Mouse (Mus musculus) embryonic fibroblast, embryonic 13.5 days (primary cell): ENCODE data around the gene Cc2d2a. TPM values are rescaled to one million over a fixed set of nuclear protein-coding genes. Genes with fewer than 3 reads are reported as not detected.

Source experiments
- H3K27ac ChIP-seq: 2 replicates; pipeline ENCODE4 v1.5.1; 2012; ENCODE audit warnings: low read length, control low read depth, inconsistent platforms; ENCODE audit not compliant: insufficient read depth
- H3K4me1 ChIP-seq: 2 replicates; pipeline ENCODE4 v1.6.1; 2011; ENCODE audit warnings: low read length; ENCODE audit not compliant: control insufficient read depth, insufficient read depth
- H3K4me3 ChIP-seq: 2 replicates; pipeline ENCODE4 v1.5.1; 2011; ENCODE audit warnings: mild to moderate bottlenecking, control low read depth, low read length; ENCODE audit not compliant: insufficient read depth
- CTCF ChIP-seq: IDR thresholded peaks from 2 replicates; pipeline ENCODE4 v1.5.1; 2011; ENCODE audit warnings: mild to moderate bottlenecking, control low read depth, low read length, moderate library complexity, borderline replicate concordance; ENCODE audit not compliant: insufficient read depth
- POLR2A ChIP-seq: IDR thresholded peaks from 2 replicates; pipeline ENCODE4 v1.6.1; 2011; ENCODE audit warnings: low read depth, mild to moderate bottlenecking, control low read depth, low read length, moderate library complexity
- polyA plus RNA-seq: library from polyadenylated mRNA; stranded (reverse); fragments of >200 nt; gene quantifications from 2 replicates; pipeline ENCODE4 v1.2.4, GENCODE M21; 2011; ENCODE audit warnings: low read depth; ENCODE audit not compliant: missing spikeins, insufficient read length

Gene Cc2d2a
- polyA plus RNA-seq, 1 experiment = 16.2 TPM

- Histone ChIP-seq H3K4me1 (peaks cover 5% of the 10 kb centered on the region; the same call in 1 of the 2 replicates), H3K4me3 (no peak overlapping the region), H3K27ac (no peak overlapping the region)
- TF ChIP-seq POLR2A (no peak), CTCF (no peak)
Measured at GRCm38 (mm10) chr5:43665144-43665543, 3.0 kb downstream of the Cc2d2a start.

GRCm38 (mm10) chr5:43669118-43669645, 7.0 kb downstream of the Cc2d2a start:
- H3K4me3 ChIP-seq = no peak overlapping the region
- H3K4me1 ChIP-seq = peaks cover 2% of the 10 kb centered on the region; the same call in 1 of the 2 replicates
- no peak for TF ChIP-seq POLR2A
- no peak for TF ChIP-seq CTCF
- H3K27ac ChIP-seq = no peak overlapping the region

GRCm38 (mm10) chr5:43672177-43672911, 10.2 kb downstream of the Cc2d2a start:
- TF ChIP-seq POLR2A (peak; percentile 46), CTCF (no peak)
- Histone ChIP-seq H3K4me3 (peak overlapping the region; percentile 44), H3K4me1 (peaks cover 2% of the 10 kb centered on the region; the same call in 1 of the 2 replicates), H3K27ac (peak overlapping the region; percentile 36)

GRCm38 (mm10) chr5:43673083-43673482, 10.9 kb downstream of the Cc2d2a start:
- H3K4me1 ChIP-seq = peaks cover 2% of the 10 kb centered on the region; the same call in 1 of the 2 replicates
- H3K27ac ChIP-seq = no peak overlapping the region
- TF ChIP-seq POLR2A = no peak
- TF ChIP-seq CTCF = no peak
- H3K4me3 ChIP-seq = peak overlapping the region; percentile 44; the same call in 1 of the 2 replicates

GRCm38 (mm10) chr5:43685466-43685865, 23.3 kb downstream of the Cc2d2a start:
- no peaks in the 10 kb centered on the region for H3K4me1 ChIP-seq
- no peak overlapping the region for H3K27ac ChIP-seq
- H3K4me3 ChIP-seq = no peak overlapping the region
- no peak for TF ChIP-seq POLR2A

GRCm38 (mm10) chr5:43692489-43692888, 30.3 kb downstream of the Cc2d2a start:
- Histone ChIP-seq H3K4me1 (peaks cover 3% of the 10 kb centered on the region; the same call in 1 of the 2 replicates), H3K27ac (peak overlapping the region; percentile 96), H3K4me3 (no peak overlapping the region)
- TF ChIP-seq POLR2A (no peak), CTCF (no peak)

GRCm38 (mm10) chr5:43697133-43697532, 35.0 kb downstream of the Cc2d2a start:
- H3K27ac ChIP-seq = no peak overlapping the region
- TF ChIP-seq CTCF = no peak
- no peak for TF ChIP-seq POLR2A

GRCm38 (mm10) chr5:43699240-43699639, 37.1 kb downstream of the Cc2d2a start:
- Histone ChIP-seq H3K27ac (no peak overlapping the region), H3K4me1 (no peaks in the 10 kb centered on the region), H3K4me3 (no peak overlapping the region)
- TF ChIP-seq CTCF (no peak), POLR2A (no peak)

More at GRCm38 (mm10) chr5:43697133-43697532, 35.0 kb downstream of the Cc2d2a start:
- no peak overlapping the region for H3K4me3 ChIP-seq
- peaks cover 3% of the 10 kb centered on the region; the same call in 1 of the 2 replicates for H3K4me1 ChIP-seq

- Histone ChIP-seq H3K27ac (no peak overlapping the region), H3K4me3 (no peak overlapping the region), H3K4me1 (no peaks in the 10 kb centered on the region)
- TF ChIP-seq POLR2A = no peak
- no peak for TF ChIP-seq CTCF
Measured at GRCm38 (mm10) chr5:43721538-43722451, 59.6 kb downstream of the Cc2d2a start.
